Mouse (Mus musculus) stomach, embryonic 16.5 days (tissue): ENCODE measurements at regions not wholly inside any gene's neighbourhood (a gene's known extent, or its start where the extent isn't known, plus 50 kb on each side); places are given as distances from the start of the nearest gene placed in this dataset.
A peak's percentile ranks its signal among the peaks of the same experiment; 100 is the strongest.

Experiments used
- ATAC-seq: fragments of 200-750 bp; cut with Nextera tagmentation; 2 replicates; pipeline ENCODE4 v1.8.0; 2017; ENCODE audit warnings: moderate number of reproducible peaks, moderate TSS enrichment; ENCODE audit not compliant: insufficient read depth, low FRiP score
- H3K27ac ChIP-seq: fragments of 300-500 bp; sonication (generic); 2 replicates; pipeline ENCODE4 v1.5.1; 2014; ENCODE audit warnings: low read length
- H3K27me3 ChIP-seq: fragments of 300-500 bp; sonication (generic); 2 replicates; pipeline ENCODE4 v1.6.1; 2014; ENCODE audit warnings: low read length, control low read depth, mixed read lengths; ENCODE audit not compliant: control insufficient read depth, insufficient read depth
- H3K36me3 ChIP-seq: fragments of 300-500 bp; sonication (generic); 2 replicates; pipeline ENCODE4 v1.6.1; 2014; ENCODE audit warnings: low read length; ENCODE audit not compliant: control insufficient read depth, insufficient read depth
- H3K4me1 ChIP-seq: fragments of 300-500 bp; sonication (generic); 2 replicates; pipeline ENCODE4 v1.6.1; 2014; ENCODE audit warnings: low read length, control low read depth, mixed read lengths; ENCODE audit not compliant: control insufficient read depth, insufficient read depth
- H3K4me2 ChIP-seq: fragments of 300-500 bp; sonication (generic); 2 replicates; pipeline ENCODE4 v1.6.1; 2014; ENCODE audit warnings: low read depth, low read length, mixed read lengths
- H3K4me3 ChIP-seq: fragments of 300-500 bp; sonication (generic); replicated peaks from 2 replicates; pipeline ENCODE4 v1.5.1; 2014; ENCODE audit warnings: mild to moderate bottlenecking, low read length
- H3K9ac ChIP-seq: fragments of 300-500 bp; sonication (generic); 2 replicates; pipeline ENCODE4 v1.6.1; 2014; ENCODE audit warnings: low read length
- H3K9me3 ChIP-seq: fragments of 300-500 bp; sonication (generic); replicated peaks from 2 replicates; pipeline ENCODE4 v1.6.1; 2016; ENCODE audit warnings: low read length, control low read depth; ENCODE audit not compliant: control insufficient read depth
- WGBS: fragments of 180-500 bp; shearing (Covaris S2); extraction: QIAGEN DNeasy Blood & Tissue Kit; methylation state at CpG from one replicate; pipeline ENCODE4 v1.1.7; 2014; 5-methylcytosine and 5-hydroxymethylcytosine counted together

- no peak for ATAC-seq
- Histone ChIP-seq H3K9me3 (no peaks in the 10 kb centered on the region), H3K9ac (no peak overlapping the region), H3K4me1 (no peaks in the 10 kb centered on the region), H3K4me3 (no peak overlapping the region), H3K4me2 (no peak overlapping the region), H3K36me3 (no peaks in the 10 kb centered on the region), H3K27ac (no peak overlapping the region), H3K27me3 (no peaks in the 10 kb centered on the region)
- 96% methylated on average over 3 of the region's 3 CpGs for WGBS
Measured at GRCm38 (mm10) chr9:41483218-41483617, 321.7 kb upstream of the Ubash3b start.

GRCm38 (mm10) chr9:41481611-41482266 lies 320.2 kb upstream of the Ubash3b start:
- no peak overlapping the region for H3K9ac ChIP-seq
- 88% methylated on average over 6 of the region's 6 CpGs for WGBS
- no peaks in the 10 kb centered on the region for H3K9me3 ChIP-seq
- no peak overlapping the region for H3K4me2 ChIP-seq
- H3K4me3 ChIP-seq, result no peak overlapping the region
- no peaks in the 10 kb centered on the region for H3K4me1 ChIP-seq
- no peak for ATAC-seq
- H3K27ac ChIP-seq, result no peak overlapping the region
- H3K27me3 ChIP-seq, result no peaks in the 10 kb centered on the region
- no peaks in the 10 kb centered on the region for H3K36me3 ChIP-seq

DNA sequence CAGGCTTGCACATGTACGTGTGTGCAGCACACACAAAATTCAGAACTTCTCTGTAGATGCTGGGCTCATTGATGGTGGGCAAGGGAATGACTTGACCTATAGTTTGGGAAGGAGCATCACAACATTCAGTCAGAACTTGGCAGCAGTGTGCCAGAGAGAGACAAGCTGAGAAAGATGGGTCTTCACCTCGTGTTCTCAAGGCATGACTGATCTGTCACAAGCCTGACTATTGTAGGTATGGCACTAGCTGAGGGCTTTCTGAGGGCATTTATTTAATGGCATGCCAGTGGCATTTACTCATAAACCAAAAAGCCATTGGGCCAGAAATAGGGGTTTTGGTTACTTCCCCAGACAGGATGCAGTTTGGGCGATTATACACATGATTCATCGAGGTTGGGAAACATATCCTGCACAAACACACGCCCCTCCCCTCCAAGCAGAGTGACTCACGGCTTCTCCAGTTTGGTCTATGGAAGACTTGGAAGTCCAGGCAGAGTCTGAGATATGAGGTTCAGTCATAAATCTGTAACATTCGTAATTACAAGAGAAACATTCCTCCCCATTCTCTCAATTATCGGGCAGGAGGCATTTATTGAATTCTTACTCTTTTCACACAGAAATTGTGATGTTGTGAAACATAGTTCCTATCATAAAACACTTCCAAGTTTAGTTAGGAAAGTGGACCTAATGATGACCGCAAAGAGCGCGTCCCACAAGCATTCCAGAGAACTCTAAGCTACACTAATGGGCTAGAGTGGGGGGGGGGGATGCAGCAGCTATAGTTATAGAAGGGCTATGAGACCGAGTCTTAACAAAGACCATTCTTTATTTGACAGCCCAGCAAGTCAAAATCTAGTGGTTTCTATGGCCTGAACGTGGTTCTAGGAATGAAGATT lies 318.6 kb upstream of the Ubash3b start:
- no peaks in the 10 kb centered on the region for H3K27me3 ChIP-seq
- peaks cover 2% of the 10 kb centered on the region; the same call in 1 of the 2 replicates for H3K4me1 ChIP-seq
- WGBS, result 76% methylated on average over 13 of the region's 13 CpGs
- ATAC-seq, result no peak
- H3K9me3 ChIP-seq, result no peaks in the 10 kb centered on the region
- H3K4me2 ChIP-seq, result no peak overlapping the region
- no peak overlapping the region for H3K9ac ChIP-seq
- H3K27ac ChIP-seq, result no peak overlapping the region
- H3K36me3 ChIP-seq, result no peaks in the 10 kb centered on the region
- no peak overlapping the region for H3K4me3 ChIP-seq

DNA sequence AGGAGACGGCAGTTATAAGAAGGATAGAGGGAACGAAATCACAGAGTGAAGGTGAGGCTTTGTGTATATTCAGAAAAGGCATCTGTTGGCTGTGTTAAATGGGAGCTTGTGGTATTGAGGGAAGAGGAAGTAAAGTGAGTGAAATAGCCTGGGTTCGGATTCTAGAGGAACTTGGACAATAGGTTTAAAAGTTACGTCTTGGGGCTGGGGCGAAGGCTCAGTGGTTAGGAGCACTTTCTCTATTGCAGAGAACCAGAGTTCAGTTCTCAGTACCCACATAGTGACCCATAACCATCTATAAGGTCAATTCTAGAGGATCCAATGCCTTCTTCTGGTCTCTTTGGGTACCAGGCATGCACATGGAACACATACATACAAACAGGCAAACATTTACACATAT lies 317.6 kb upstream of the Ubash3b start:
- WGBS, result 88% methylated on average over 5 of the region's 5 CpGs
- Histone ChIP-seq H3K9ac (no peak overlapping the region), H3K4me1 (peaks cover 10% of the 10 kb centered on the region; the same call in 1 of the 2 replicates), H3K36me3 (no peaks in the 10 kb centered on the region), H3K27me3 (no peaks in the 10 kb centered on the region), H3K27ac (no peak overlapping the region), H3K9me3 (no peaks in the 10 kb centered on the region), H3K4me3 (no peak overlapping the region), H3K4me2 (no peak overlapping the region)
- no peak for ATAC-seq

DNA sequence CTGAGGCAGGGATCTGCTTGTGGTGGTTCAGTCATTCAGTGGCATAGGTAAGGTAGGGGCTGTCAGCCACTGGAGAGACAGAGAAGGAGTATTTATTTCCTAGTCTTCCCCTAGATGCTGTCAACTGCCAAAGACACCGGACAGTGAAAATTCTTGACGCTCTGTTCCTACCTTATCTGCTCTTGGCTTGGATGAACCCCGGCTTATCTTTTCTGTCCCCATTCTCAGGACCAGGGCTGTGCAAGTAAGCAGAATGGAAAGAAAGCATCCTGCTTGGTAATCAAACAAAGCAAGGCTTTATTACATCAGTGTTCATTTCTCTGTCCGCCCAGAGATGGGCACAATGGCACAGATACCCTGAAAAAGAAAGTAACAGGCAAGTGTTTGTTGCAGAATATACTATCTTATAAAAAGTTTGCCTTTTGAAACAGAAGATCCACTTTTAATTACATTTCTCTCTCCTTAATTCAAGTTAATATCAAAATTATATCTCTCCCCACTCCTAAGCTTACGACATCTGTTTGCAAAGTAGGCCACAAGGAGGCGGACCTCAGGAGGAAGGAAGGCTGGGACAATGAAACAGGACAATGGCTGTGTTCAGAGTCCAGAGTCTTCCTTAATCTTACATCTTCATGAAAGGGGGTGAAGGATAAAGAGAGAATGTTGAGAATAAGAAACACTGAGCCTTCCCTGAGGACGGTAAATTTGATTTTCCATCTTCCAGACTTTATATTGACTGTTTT lies 316.8 kb upstream of the Ubash3b start:
- peaks cover 10% of the 10 kb centered on the region; the same call in 1 of the 2 replicates for H3K4me1 ChIP-seq
- no peak overlapping the region for H3K4me2 ChIP-seq
- H3K9me3 ChIP-seq, result no peaks in the 10 kb centered on the region
- no peak overlapping the region for H3K9ac ChIP-seq
- no peaks in the 10 kb centered on the region for H3K27me3 ChIP-seq
- no peak for ATAC-seq
- H3K4me3 ChIP-seq, result no peak overlapping the region
- 80% methylated on average over 7 of the region's 7 CpGs for WGBS
- no peaks in the 10 kb centered on the region for H3K36me3 ChIP-seq
- no peak overlapping the region for H3K27ac ChIP-seq

GRCm38 (mm10) chr9:41475326-41475725 lies 313.8 kb upstream of the Ubash3b start:
- H3K27ac ChIP-seq, result peak overlapping the region; percentile 84

GRCm38 (mm10) chr9:41474945-41475297 lies 313.4 kb upstream of the Ubash3b start:
- H3K4me1 ChIP-seq, result peaks cover 16% of the 10 kb centered on the region; the same call in 1 of the 2 replicates
- WGBS, result 65% methylated on average over 6 of the region's 6 CpGs

More at GRCm38 (mm10) chr9:41475326-41475725, 313.8 kb upstream of the Ubash3b start:
- Histone ChIP-seq H3K4me3 (peak overlapping the region; percentile 38), H3K9ac (peak overlapping the region; percentile 73), H3K9me3 (no peaks in the 10 kb centered on the region), H3K36me3 (no peaks in the 10 kb centered on the region), H3K4me2 (peak overlapping the region; percentile 50), H3K4me1 (peaks cover 12% of the 10 kb centered on the region; the same call in 1 of the 2 replicates), H3K27me3 (no peaks in the 10 kb centered on the region)
- WGBS, result 48% methylated on average over 8 of the region's 8 CpGs
- ATAC-seq, result peak; percentile 44; the same call in 1 of the 2 replicates

DNA sequence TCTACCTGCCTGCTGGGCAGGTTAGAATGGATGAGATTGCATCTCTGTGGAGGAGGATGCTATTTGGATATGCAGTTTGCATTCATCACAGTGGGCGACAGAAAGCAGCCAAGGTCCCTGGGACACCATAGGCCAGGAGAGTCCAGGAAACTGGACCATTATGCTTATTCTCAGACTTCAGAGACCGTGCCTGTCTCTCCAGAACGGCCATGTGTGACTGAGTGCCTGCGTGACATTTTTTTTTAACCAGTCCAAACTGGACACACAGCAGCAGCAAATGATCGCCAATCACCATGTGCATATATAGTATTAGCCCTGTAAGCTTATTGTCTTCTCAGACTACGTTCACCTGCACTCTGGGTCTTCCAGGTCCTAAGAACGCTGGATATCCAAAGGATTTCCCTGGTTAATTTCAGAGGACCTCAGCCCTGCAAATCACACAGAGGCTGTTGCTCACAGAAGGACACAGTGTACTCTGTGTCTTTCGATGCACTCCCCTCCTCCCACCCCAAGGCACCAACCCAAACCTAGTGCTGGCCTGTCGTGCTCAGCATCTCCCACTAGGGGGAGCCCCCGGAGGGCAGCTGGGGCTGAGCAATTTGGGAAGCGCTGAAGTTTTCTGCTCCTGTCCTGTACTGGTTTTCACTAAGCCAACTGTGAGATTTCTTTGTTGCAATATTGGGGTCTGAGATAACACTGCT lies 312.9 kb upstream of the Ubash3b start:
- H3K4me2 ChIP-seq, result peak overlapping the region; percentile 50
- ATAC-seq, result peak; percentile 67; the same call in 1 of the 2 replicates
- peaks cover 16% of the 10 kb centered on the region; the same call in 1 of the 2 replicates for H3K4me1 ChIP-seq
- 38% methylated on average over 11 of the region's 11 CpGs for WGBS
- H3K4me3 ChIP-seq, result peak overlapping the region; percentile 38
- H3K9ac ChIP-seq, result peak overlapping the region; percentile 73
- H3K9me3 ChIP-seq, result no peaks in the 10 kb centered on the region
- H3K27ac ChIP-seq, result peak overlapping the region; percentile 84; the same call in 1 of the 2 replicates
- no peaks in the 10 kb centered on the region for H3K36me3 ChIP-seq
- H3K27me3 ChIP-seq, result no peaks in the 10 kb centered on the region

More at GRCm38 (mm10) chr9:41474945-41475297, 313.4 kb upstream of the Ubash3b start:
- Histone ChIP-seq H3K9me3 (no peaks in the 10 kb centered on the region), H3K4me2 (peak overlapping the region; percentile 50), H3K4me3 (peak overlapping the region; percentile 38), H3K27ac (peak overlapping the region; percentile 84), H3K27me3 (no peaks in the 10 kb centered on the region), H3K9ac (peak overlapping the region; percentile 73), H3K36me3 (no peaks in the 10 kb centered on the region)
- ATAC-seq, result peak; percentile 34; the same call in 1 of the 2 replicates
